Mouse (Mus musculus) cerebellum, adult 9-11 months (tissue): ENCODE data around the gene Haao.

ENCODE experiments used
- DNase-seq: peaks from one replicate; pipeline ENCODE4 v3.0.0; 2022

The Haao gene

DNA sequence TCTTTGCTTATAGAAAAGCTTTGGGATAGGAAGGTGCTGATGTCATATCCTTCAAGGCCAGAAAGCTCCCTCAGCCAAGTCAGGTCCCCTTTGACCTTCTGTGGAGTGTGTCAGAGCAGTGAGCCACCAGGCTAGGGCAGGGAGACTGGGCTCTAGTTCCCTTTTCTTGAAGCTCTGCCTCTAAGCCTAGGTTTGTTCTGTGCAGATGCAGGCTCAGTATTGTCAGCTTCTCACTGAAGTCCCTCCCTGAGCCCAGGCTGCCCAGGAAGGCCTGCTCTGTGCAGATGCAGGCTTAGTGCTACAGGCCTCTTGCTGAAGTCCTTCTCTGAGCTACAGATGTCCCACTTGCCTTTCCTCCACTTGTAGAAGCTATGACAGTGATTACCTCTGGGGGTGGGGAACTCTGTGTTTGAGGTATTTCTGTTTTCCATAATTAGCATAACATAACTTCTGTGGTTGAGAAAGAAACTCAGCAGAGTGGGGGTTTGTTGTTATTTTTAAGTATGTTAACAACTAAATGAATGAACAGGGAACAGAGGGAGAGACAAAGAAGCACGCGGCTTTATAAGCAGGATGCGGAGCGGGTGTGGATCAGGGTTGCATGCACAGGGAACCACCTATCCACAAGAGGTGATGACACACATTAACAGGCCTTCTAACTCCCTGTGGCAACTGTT lies 17.0 kb downstream of the Haao start:
- no peak for DNase-seq

DNA sequence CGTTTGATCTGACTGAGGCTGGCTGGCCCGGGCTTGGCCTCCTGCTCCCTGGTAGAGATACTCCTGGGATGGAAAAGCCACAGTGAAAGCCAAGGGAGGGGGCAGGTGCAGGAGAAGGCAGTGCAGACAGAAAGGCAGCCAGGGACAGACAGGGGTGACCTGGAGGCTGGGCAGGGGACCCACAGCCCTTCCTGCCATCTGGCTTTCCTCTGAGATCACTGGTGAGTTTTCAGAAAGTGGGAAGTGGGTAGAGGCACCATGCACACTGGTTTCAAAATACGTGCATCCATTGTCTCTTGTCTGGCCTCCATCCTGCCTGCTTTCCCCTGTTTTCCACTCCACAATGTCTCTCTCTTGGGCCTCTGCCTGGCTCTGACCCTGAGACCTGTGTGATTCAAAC lies 18.4 kb downstream of the Haao start:
- DNase-seq, result no peak

DNA sequence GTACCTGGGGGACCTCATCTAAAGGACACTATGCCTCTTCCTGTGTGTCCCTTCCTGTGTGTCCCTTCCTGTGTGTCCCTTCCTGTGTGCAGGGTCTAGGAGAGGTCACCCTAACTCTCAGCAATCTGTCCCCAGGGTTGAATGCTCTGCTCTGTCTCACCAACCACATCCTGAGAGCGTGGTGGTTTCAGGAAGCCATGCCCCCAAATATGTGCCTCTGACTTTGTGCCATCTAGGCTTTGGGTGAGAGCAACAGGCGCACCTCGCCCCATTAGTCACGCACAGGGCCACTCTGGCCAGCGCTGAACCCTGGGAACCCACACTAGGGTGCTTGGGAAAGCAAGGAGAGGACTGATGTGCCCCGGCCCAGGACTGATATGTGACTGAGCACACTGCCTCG lies 23.9 kb downstream of the Haao start:
- no peak for DNase-seq

DNA sequence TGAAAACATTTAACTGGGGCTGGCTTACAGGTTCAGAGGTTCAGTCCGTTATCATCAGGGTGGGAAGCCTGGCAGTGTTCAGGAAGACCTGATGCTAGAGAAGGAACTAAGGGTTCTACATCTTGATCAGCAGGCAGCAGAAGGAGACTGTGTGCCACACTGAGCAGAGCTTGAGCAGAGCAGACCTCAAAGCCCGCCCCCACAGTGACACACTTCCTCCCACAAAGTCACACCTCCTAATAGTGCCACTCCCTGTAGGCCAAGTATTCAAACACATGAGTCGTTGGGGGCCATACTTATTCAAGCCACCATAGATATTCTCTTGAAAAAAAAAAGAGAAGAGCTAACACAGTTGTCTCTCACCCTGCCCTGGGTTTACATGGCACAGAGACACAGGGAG lies 25.9 kb downstream of the Haao start:
- DNase-seq, result no peak

DNA sequence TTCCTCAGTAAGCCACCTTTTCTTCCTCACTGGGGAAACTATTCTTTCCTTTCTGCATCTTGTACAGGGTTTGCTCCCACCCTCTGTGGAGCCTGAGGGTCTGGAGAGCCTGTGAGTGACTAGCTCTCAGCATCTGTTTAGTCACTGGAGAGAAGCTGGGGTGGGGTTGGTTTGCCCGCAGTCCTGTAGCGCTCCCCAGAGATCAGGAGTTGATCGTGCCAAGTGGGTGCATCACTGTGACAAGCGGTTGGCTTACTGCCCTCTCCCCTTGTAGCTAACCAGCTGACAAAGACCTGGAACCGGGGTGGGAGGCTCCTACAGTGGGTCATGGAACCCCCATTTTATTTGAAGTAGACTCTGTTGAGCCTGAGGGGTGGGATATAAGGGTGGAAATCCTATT lies 27.1 kb downstream of the Haao start:
- no peak for DNase-seq

DNA sequence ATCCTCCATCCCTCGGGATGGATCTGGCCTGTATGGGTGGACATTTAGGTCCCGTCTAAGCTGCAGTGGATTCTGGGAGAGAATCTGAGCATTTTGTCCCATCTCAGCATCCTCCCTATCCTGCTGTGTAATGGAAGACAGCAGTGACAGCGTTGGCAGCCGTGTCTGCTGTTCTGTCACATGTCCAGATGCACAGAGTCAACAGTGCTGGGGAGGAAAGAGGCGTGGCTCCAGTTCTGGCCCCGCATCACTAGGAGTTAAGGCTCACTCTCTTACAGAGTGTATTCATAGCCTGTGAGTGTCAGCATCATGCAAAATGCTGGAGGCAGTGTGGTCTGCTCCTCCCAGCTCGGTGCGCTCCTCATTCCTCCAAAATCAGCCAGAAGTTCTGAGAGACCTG lies 28.3 kb downstream of the Haao start:
- no peak for DNase-seq

DNA sequence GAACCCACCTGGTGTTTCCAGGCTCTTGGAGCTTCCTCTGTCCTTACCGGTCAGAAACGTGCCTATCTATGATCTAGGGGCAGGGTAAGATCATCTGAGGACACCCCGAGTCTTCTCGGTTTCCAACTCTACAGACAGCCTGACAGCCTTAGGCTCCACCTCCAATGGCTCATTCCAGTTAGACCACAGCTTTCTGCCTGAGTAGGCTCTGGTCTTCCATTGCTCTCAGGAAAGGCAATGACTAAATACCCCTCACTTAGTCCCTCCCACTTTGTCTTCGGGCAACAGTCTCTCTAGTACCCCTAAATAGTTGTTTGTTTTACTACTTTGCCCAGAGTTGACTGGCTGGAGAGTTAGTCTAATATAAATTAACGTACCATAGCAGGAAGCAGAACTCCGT lies 30.8 kb downstream of the Haao start:
- DNase-seq, result no peak

DNA sequence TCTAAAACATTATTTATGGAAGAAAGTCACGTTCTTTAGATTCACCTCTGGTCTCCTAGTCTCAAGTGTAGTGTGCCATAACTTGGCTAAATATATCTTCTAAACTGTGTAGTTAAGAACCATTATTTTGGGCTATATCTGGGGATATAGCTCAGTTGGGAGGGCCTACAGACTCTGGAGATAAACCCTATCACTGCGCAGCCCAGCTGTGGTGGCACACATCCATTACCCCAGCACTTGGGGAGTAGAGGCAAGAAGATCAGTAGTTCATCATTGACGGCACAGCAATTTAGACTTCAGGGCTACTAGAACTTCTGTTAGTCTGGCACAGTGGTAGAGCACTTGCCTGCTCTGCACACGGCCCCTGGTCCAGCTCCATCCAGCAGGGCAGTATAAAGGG lies 34.7 kb downstream of the Haao start:
- DNase-seq, result no peak

DNA sequence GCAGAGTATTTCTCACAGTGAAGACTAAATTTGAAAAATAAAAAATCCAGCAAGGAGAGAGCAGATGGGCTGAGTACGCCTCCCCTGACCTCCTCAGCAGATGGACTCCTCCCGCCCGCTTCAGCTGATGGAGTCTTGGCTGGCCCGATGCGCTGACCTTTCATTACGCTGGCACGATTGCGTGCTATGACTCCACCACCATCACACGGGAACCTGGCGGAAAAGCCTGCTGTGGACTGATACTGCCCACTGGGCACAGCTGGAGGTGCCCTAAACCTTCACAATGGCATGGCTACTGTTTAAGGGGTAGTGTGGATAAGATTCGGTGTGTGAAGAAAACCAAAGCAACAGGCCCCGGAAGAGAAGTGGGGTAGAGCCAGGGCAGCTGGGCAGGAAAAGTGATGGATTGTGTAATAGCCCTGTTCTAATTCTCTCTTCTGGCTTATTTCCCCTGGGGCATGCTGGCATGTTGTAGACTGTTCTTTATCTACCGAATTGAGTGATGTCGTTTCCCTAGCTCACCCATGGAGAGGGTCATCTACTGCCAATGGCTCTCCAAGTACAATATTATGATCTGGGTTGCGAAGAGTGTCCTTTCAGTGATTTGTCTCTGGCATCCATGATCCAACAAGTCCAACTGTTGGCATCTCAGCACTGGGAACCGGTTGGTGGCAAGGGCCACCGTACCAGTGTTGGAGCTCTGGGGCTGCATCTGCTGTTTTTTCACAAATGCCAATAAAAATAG lies 35.4 kb downstream of the Haao start:
- DNase-seq, result peak; percentile 89

DNA sequence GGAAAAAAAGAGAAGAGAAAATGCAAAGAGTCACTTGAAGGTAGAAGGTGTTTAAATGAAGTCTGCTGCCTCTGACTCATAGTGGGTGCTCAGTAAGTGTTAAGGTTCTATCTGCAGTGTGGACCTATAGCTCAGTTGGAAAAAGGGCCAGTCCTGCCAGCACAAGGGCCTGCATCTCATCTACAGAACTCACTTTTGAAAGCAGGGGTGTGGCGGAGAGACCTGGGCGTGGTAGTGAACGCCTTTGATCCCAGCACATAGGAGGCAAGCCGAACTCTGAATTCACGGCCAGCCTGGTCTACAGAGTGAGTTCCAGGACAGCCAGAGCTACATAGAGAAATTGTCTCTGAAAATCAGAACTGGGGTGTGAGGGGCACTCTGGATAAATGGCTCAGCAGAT lies 37.5 kb downstream of the Haao start:
- DNase-seq, result no peak

DNA sequence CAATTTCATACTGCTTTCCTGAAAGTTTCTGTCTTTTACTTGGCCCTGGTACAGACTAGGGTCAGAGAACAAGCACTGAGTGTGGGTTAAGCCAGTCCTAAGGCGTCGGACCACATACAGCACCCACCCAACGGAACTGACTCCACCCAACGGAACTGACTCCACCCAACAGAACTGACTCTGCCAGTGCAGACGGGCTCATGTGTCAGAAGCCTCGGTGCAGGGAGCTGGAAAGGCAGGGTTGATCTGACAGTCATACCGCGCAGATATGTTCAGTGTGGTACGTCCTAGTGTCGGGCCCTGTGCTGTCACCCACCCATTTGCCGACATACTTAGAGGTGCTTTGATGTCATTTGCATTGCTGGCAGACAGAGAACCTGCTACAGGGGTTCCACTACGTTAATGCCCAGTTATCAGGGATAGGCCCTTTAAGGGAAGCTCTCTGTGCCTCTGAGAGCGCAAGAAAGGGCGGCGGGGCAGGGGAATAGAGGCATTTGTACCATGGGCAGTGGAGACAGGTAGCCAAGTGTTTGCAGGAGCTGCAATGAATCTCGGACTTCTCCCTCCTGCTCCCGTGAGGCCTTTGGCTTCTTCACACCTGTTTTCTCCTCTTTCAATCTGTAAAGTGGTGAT lies 38.5 kb downstream of the Haao start:
- no peak for DNase-seq

DNA sequence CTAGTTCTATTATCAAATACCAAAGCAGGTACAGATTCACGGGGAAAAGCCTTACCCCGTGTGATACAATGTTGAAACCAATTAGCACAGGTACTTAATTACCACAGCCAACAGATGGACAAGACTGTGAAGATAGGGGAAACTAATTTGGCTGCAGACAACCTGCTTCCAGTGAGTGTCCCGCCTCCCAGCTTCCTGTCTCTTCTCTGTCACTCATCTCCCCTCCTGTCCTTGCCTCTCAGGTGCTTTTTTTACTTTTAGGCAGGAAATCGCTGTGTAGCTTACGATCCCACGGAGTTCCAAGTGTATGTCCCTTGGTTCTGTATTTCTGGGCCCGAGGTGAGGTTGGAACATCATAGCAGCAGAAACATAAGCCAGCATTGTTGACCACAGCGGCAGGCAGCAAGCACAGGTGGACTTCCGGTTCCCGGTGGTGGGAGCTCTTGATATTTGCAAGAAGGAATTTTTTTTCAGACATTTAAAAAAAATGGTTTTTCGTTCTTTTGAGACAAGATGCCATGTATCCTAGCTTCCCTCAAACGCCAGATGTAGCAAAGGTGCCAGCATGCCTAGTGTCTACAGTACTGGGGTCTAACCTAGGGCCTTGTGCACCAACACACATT lies 39.2 kb downstream of the Haao start:
- no peak for DNase-seq

DNA sequence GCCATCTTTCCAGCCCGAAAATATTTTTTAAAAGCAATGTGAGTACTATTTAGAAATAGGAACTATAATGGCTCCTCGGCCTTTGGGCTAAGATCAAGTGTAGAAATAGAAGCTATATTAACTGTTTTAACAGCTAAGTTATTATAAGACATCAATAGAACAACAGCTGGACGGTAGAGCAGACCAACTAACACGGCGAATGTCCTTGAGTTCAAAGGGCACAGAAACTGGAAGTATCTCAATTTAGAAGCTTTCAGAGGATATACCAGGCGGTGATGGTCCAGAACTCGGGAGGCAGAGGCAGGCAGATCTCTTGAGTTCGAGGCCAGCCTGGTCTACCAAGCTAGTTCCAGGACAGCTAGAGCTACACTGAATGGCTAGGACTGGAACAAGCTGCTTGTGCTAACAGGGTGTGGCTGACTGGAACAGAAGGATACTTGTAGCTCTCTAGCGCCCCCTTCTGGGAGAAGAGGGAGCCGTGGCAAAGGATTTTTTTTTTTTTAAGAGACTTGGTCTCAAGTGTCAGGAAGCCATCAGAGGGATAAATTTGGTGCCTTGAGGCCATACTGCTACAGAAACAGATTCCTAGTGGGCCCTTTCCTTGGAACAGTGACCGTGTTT lies 39.9 kb downstream of the Haao start:
- peak; percentile 65 for DNase-seq

DNA sequence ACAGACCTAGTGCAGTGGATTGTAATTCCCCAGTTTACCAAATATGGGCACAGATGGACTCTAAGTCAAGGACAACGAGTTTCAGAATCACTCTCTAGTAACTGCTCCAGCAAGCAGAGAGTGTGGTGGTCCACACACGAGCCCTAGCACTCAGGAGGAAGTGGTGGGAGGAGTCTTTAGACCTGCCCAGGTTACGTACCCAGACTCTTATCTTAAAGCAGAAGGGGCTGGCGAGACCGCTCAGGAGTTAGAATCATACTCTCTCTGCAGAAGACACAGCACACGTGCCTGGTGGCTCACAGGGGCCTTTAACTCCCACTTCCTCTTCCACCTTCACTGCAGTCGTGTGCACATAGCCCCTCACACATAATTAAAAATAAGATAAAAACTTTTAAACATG lies 40.4 kb downstream of the Haao start:
- DNase-seq, result no peak

DNA sequence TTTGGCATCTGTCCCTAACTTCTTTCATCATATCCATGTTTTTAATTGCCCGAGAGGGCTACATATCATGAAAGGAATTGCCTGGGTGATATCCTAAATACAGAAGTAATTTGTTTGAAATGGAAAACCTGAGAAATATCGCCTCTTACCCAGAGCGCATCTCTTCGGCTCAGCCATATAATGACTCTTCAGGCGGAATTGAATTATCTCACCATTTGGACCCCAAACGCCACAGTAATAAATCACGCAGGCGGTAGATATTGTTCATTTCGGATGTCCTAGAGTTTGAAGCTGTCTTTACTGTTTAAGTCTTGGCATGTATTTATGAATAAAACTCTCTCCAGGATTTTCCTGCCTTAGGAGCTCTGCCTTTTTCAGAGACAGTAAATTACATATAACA lies 42.7 kb downstream of the Haao start:
- no peak for DNase-seq

DNA sequence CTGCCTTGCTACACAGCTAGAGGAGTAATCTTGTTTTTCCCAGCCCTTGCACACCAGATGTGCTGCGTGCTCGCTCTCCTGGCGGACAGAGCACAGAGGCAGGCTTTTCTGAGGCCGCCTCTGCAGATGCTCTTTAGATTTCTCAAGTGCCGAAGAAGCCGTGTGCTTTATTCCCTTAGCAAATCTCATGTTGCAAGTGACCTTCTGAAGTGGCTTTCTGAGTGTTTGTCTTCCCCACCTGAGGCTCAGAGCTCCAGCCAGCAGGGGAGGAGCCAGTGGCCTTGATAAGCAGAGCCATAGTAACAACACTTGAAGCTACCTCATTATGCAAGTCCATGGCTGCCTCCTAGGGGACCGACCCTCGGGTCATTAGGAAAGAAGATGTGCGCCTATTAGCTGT lies 43.8 kb downstream of the Haao start:
- no peak for DNase-seq

DNA sequence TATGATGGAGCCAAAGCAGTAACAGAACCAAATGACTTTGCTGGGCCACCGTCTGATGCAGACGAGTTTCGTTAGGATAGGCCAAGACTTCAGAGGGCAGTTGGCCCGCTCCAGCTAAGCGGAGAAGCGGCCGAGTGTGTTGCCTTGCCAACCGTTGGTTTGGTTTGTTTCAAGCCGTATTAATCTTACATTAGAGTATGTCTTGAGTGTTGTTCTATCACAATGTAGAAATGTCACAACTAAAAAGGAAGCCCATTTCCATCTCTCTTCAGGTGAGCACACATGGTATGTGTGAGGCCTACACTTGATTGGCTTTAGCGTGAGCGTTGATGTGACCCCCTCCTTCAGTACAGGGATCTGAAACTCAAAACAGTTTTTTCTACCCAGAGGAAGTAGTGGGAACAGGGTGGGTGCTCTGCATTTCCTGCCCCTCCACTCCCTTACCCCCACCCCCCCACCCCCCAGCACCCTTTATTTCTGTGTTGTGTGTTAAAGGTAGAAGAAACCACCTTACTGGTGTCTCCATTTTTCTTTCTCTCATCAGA lies 48.2 kb downstream of the Haao start:
- DNase-seq, result no peak

DNA sequence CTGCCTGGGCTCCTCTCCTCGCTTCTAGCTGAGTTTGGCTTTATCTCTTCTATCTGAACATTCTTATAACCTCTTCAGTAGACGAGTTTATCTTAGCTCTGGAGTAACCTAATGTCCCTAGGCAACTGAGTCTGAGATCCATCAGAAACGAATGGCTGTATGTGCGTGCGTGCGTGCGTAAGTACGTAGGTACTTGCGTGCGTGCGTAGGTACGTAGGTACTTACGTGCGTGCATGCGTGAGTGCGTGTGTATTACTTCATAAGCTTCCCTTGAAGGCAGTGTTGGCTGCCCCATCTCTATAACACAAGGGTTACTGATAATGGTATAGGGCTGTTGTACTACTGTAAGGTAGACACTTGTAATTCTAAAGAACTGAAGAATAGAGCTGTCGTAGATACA lies 52.6 kb downstream of the Haao start:
- no peak for DNase-seq

DNA sequence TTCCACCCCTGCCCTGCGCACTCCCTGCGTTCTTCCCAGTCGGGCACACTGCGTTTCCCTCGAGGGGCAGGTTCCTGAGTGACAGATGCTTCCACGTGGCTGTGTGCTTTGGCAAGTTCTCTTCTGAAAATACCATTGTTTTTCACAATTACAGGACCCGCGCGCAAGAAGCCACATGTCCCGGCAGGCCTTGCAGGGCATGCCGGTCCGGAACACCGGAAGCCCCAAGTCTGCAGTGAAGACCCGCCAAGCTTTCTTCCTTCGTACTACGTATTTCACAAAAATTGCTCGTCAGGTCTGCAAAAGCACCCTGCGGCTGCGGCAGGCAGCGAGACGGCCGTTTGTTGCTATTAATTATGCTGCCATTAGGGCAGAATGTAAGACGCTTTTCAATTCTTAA lies 55.4 kb downstream of the Haao start:
- DNase-seq, result no peak

DNA sequence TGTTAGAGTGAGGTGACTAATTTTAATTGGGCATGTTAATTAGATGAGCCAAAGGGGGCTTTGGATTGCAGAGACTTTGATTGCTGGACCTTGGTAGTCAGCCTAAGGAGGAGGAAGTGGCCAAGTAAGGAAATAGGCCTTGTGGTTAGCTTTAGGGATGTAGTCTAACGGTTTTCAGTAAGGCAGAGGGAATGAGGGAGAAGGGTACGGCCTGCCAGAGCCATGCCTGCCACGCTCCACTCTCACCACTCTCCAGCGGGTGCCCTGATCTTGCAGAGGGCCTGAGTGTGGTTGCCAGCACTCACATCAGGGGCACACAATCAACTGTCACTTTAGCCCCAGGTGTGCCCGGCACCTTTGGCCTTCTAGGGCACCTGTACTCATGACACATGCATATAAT lies 57.6 kb downstream of the Haao start:
- no peak for DNase-seq

DNA sequence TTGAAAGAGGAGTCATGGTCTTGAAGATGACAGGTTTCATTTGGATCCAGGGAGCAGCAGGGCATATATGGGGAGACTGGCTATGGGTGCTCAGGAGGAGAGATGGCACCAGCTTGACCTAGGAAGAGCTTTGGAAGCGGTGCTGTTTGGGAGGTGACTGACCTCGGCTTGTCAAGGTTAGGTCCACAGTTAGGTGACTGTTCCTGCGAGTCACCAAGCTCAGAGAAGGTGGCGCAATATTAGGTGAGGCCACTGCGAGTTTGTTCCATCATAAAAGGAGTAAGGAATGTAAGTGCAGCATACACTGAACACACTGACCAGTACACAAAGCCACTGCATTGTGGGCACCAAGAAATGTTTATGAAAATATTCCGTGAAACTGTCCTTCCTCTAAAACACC lies 61.3 kb downstream of the Haao start:
- no peak for DNase-seq

DNA sequence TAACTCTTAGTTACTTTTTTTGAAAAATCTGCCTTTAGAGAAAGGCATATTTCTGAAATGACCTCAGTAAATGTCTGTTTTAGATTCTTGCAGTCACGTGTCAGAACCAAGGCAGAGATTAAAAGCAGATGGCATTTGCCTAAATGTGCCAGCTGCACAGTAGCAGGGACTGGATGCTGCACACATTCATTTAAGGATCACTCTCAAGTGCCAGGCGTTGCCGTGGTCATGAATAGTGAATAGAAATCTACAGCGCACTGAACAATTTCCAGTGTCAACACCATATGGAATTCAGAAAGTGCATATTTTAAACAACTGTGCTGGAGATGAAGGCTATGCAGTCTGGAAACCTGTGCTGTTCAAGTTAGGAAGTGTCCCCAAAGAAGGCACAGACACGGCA lies 65.0 kb downstream of the Haao start:
- DNase-seq, result peak; percentile 33
